Mouse (Mus musculus) lung, adult 2 months (tissue): ENCODE measurements around the gene Cntnap2.
"Not testable (repeated sequence)": the region's sequence is repeated elsewhere in the genome, so short reads cannot be mapped to it uniquely, and the experiment has no call there.

Source experiments
- CTCF ChIP-seq: fragments of 200-500 bp; IDR thresholded peaks from 2 replicates; pipeline ENCODE4 v1.5.1; 2011; ENCODE audit warnings: mild to moderate bottlenecking, low read length, control low read depth; ENCODE audit not compliant: insufficient read depth
- POLR2A ChIP-seq: fragments of 200-500 bp; IDR thresholded peaks from 2 replicates; pipeline ENCODE4 v1.6.1; 2011; ENCODE audit warnings: low read depth, mild to moderate bottlenecking, control low read depth, low read length, borderline replicate concordance; ENCODE audit errors: extremely low read depth

DNA sequence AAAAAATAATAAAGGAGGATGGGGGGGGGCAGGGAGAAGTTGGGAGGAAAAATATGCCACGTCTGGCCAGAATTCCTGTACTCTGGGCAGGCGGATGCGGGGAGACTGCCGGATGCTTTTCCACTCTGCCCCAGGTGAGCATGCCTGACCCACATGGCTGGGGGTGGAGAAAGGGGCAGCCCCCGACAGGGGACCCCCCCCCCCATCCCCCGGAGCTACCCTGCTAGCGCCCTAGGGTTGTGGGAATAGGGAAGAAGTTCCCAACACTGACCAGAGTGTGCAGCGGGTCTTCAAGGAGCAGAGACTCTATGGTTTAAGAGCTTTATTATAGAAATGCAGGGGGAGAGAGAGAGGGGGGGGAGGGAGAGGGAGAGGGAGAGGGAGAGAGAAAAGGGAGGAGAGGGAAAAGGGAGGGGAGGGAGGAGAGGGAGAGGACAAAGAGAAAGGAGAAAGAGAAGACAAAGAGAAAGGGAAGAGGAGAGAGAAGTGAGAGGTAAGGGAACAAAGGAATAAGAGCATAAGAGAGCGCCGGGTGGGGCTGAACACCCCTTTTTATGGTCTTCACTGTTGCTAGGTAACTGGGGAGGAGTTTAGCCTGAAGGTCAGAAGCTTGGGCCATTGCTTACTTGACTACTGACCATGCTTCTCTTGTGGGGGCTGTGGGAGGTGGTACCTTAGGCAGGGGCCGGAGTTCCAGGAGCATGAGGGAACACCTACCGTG, 2227.2 kb downstream of the Cntnap2 start:
- not testable (repeated sequence) for TF ChIP-seq CTCF, POLR2A
